Mouse (Mus musculus): ENCODE data around the gene Pdss2.
"Not testable (repeated sequence)": the region's sequence is repeated elsewhere in the genome, so short reads cannot be mapped to it uniquely, and the experiment has no call there.

Gene Pdss2

GRCm38 (mm10) chr10:43242215-43242614, 20.9 kb downstream of the Pdss2 start:
- DNase-seq (ENCODE audit: low spot score), result no peak

GRCm38 (mm10) chr10:43244262-43244806, 23.0 kb downstream of the Pdss2 start:
- DNase-seq (ENCODE audit: low spot score), result no peak

DNA sequence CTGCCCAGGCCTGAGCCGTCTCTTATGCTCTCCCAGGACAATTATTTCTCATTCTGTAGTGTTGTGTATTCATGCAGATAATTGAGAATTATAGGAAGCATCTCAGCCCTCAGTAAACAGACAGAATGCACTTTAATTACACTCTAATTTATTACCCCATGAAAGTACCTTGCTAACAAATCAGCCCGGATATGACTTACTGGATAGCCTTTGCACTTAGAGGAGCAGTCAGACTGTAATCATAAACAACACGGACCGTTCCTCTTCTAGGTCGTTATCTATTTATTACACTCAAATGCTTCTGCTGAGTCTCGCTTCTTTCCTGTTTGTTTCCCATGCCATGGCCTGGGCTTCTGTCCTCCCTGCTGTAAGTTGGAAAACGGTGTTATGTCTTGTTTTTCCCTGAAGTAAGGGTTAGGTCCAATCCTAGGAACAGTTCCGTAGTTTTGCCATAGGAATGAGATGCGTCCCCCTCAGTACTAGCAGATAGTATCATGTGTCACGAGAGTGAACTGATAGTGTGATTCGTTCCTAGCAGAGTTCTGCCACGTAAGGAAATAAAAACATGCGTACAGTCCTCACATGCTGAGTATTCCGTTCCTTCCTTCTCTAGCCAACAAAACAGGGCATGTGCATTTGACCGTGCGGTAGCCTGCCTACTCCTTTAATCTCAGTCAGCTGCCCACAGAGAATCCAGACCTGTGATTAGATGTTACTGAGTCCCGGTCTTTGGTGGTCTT, 24.3 kb downstream of the Pdss2 start:
- DNase-seq (ENCODE audit: low spot score), result no peak

DNA sequence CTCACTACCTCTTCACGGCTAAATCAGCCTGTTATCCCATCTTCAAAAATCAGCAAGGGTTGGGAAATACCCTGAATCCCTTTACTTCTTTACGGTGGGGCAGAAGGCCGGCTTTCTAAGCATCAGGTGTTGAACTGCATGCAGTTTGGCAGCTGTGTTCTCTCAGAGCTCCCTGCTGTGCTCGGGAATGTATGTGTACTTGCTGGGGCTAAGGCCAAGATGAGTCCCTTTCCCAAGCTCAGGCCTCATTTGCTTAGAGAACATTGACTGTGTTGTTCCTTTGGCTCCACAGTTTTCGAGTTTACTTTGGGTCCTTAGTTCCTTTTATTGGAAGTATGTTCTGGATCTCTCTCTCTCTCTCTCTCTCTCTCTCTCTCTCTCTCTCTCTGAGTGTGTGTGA, 26.7 kb downstream of the Pdss2 start:
- peak; percentile 9 for DNase-seq (ENCODE audit: low spot score)

GRCm38 (mm10) chr10:43252324-43252723, 31.0 kb downstream of the Pdss2 start:
- DNase-seq (ENCODE audit: low spot score), result no peak

DNA sequence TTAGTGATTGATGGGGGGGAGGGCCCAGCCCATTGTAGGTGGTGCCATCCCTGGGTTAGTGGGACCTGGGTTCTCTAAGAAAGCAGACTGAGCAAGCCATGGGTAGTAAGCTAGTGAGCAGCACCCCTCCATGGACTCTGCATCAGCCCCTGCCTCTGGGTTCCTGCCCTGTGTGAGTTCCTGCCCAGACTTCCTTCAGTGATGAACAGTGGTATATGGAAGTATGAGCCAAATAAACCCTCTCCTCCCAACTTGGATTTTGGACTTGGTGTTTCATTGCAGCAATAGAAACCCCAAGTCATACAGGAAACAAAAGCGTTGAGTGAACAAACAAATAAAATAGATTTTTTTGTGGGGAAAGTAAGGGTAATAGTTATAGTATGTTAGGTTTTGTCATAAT, 35.7 kb downstream of the Pdss2 start:
- DNase-seq (ENCODE audit: low spot score), result not testable (repeated sequence)

DNA sequence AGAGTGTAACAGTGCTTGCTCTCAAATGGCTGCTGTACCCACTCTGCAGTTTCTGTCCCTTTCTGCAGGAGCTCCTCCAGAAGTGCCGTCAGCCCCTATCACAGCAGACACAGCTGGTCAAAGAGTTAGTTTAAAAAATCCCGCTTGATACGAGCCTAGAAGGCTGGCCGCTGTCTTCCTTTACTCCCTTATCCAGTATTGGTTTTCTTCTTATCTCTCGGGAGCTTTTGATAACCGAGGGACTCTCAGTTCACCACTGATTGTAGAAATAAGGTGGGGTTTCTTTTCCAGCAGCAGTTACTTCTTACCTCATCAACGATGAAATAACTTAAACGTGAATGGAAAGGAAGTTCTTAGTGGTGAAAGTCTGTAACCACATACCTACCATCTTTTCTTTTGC, 36.2 kb downstream of the Pdss2 start:
- not testable (repeated sequence) for DNase-seq (ENCODE audit: low spot score)

GRCm38 (mm10) chr10:43271318-43271717, 50.0 kb downstream of the Pdss2 start:
- DNase-seq (ENCODE audit: low spot score), result no peak

DNA sequence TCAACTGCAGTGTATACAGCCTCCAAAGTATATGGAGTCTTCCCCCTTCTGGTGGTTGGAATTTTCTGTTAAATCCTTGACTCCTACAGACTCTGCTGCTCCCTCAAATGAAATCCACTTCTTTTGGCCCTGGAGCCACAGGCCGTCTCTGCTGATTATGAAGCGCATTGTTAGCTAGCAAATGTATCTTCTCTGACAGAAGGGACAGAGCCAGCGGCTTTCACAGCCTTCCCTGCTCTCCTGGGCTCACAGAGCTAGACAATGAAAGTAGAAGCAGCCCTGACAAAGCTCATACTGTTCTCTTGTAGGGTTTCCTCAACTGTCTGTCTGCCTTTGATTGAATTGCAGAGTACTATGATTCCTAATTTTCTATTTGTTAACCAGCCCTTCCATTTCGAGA, 51.1 kb downstream of the Pdss2 start:
- DNase-seq (ENCODE audit: low spot score), result peak; percentile 7

GRCm38 (mm10) chr10:43273057-43273456, 51.8 kb downstream of the Pdss2 start:
- no peak for DNase-seq (ENCODE audit: low spot score)

- DNase-seq (ENCODE audit: low spot score), result no peak
Observed at GRCm38 (mm10) chr10:43275446-43275845, 54.2 kb downstream of the Pdss2 start.

DNA sequence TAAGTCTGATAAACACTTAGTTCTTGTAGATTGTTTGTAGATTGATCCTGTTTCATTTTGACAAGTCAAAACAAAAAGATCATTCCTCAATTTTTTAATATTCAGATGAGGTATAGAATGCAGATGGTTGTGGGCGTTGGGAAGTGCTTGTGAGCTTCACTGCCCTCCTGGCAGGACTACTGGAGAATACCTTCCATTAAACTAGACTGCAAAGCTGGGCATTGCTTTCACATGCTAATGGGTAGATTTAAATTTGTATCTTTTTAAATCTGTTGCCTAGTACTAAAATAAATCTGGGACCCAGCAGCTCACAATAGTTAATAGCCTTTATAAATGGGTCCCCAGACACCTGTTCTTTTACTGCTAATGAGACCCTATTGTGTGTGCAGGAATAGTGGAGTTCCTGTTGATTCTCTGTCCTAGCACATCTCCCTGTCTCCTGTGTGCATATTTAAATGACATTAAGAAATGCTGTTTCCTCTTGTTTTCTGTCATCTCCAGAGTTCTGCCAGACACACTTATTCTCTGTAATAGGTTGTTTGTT, 54.9 kb downstream of the Pdss2 start:
- DNase-seq (ENCODE audit: low spot score), result no peak

DNA sequence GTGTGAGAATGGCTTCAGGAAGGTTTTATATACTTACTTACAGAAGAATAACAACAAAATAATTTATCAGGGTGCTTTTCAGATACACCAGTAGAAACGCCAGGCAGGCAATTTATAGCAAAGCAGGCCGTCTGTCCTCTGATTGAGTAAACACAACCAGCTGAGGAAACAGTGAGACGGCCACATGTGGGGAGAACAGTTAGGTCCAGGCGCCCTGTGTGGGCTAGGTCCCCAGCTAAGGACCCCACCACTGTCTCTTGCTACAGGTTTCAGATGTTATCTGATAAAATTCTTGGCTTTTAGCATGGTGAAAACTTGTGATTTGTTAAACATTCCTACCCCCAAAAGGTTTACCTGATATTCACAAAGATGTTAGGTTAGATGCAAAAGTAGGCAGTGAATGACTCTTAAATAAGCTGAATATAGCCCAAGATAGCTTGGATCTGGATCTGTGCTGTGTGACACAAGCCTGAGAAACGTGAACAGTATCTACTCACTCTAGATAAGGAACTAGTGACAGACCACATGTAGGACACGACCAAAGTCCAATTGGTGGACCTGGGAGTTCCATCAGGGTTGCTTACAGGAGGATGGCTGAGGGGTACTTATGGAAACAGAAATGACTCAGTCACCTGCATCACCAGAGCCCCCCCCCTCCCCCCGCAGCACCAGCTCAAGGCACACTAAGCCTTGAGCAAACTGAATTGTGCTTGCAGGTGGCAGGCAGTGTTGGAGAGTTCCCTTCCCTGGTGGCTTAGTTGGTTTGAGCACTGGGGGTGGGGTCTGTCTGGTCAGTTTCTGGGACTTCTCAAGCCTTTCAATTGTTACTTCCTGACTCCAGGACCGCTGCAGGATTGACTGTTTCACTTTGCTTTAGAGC, 56.2 kb downstream of the Pdss2 start:
- DNase-seq (ENCODE audit: low spot score), result peak; percentile 16

DNA sequence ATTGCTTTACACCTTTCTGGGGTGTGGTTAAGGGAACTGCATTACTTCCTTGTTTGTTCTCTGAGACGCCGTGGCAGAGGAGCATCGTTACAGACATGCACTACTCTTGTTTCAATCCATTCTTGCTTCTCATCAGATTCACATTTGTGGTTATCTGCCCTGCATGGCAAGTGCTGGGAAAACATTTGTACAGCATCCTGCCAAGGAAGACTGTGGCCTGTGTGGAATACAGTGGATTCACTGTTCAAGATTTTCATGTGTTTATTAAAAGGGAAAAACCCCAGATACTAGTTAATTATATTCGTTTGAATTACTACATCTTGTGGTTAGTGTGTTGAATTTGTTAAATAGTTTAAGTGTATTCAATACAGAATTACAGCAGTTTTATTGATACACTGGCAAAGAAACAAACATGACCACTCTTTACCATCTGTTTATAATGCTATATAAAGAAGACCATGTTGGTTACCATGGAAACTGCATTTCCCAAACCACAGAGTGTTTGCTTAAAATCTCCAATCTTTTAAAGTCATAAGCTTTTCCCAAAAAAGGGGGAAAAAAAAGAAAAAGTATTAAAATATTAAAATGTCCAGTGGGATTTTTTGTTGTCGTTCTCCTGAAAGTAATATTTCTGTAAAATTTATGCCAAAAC, 58.5 kb downstream of the Pdss2 start:
- no peak for DNase-seq (ENCODE audit: low spot score)

GRCm38 (mm10) chr10:43285541-43285940, 64.3 kb downstream of the Pdss2 start:
- DNase-seq (ENCODE audit: low spot score), result no peak

GRCm38 (mm10) chr10:43290638-43291230, 69.4 kb downstream of the Pdss2 start:
- DNase-seq (ENCODE audit: low spot score), result no peak

- no peak for DNase-seq (ENCODE audit: low spot score)
Observed at GRCm38 (mm10) chr10:43291333-43291736, 70.0 kb downstream of the Pdss2 start.

DNA sequence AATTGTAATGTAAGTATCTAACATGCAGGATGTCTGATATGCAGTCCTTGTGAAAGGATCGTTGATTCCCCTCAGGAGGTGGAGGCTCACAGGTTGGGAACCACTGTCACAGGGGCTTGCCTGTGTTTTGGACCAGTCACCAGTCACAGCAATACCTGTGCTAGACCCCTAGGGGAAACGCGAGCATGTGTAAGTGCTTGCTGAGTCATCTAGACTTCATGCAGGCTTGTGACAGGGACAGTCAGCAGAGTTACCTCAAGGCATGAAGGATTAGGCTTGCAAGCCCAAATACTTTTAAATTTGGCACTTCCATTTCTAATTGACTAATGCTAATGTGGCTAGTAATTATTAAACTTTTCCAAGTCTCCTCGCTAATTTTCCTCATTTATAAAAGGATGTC, 71.2 kb downstream of the Pdss2 start:
- no peak for DNase-seq (ENCODE audit: low spot score)

DNA sequence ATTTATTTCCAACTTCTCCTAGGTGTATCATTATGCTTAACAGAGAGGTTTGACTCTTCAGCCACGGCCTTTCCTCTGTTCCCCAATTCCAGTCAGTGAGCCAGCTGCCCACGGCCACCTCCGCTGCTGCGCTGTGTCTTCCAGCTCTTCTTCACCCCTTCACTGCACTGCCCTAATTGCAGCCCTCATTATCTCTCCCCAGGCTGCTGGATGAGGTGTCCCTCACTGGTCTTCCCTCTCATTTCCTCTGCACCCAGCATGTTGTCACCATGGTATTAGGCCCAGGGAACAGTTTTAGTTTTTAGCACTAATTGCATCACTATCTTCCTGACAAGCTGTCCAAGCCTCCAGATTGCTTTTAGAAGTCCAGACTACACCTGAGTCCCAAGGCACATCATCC, 73.0 kb downstream of the Pdss2 start:
- no peak for DNase-seq (ENCODE audit: low spot score)

GRCm38 (mm10) chr10:43308105-43308810, 87.0 kb downstream of the Pdss2 start:
- DNase-seq (ENCODE audit: low spot score), result no peak

DNA sequence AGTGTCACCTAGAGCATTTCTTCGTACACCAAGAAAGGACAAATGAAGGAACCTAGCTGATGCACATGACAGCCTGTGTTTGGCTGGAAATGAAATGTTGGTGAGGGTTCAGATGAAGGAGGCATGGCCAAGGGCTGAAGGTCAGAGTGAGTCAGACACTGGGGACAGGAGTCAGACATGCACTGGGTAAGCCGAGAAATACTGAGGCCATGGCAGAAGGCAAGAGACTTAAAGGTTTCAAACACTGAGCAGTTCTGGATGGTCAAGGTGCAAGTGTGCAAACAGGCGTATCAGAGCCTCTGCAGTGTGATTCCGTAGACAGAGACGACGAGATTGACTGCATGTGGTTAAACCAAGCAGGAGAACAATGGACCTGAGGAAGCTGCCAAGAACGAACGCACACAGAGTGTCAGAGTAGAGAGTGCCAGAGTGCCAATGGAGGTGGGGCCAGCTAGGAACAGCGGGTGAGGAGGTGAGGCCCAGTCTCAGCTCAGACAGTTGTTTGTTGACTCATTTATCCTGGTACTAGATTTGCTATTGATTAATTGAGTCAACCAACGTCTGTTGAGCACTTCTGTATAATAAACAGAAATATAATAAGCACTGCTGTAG, 89.6 kb downstream of the Pdss2 start:
- no peak for DNase-seq (ENCODE audit: low spot score)
